Mouse (Mus musculus): ENCODE results near the gene Mmp8.

Gene Mmp8

GRCm38 (mm10) chr9:7558221-7559017 is at the start of gene Mmp8:
Gene Mmp8 (plus strand): TSS chr9:7558456.
- DNase-seq = no peak

GRCm38 (mm10) chr9:7509619-7510233 is 48.5 kb upstream of the Mmp8 start:
- DNase-seq = no peak

DNA sequence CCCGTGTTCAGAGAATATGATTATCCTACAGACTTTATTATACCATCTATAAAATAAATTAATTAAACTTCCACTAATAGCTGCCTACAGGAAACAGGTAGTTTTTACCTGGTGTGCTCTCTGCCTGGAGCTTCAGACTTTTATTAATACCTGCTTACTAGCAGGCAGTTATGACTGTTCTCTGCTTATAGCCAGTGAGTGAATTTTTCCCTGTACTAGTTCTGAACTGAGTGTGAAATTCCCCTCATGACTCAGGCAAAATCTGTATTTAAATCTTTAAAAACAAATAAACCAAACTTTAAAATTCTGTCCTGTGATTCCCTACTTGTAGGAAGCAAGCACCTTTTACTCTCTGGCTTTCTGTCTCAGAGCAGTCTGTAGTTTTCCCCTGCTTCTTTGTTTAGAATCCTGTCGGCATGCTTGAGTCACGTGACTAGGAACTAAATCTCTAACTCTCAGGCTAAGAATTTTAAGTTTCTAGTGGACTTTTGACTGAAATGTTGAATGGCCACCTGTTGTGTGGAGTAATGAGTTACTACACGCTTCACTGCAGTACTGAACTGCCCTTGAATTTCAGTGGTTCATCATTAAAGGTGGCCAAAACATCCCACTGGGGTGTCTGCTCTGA is 40.2 kb upstream of the Mmp8 start:
- DNase-seq = no peak

- DNase-seq = no peak
Observed at GRCm38 (mm10) chr9:7526255-7526940, 31.9 kb upstream of the Mmp8 start.

DNA sequence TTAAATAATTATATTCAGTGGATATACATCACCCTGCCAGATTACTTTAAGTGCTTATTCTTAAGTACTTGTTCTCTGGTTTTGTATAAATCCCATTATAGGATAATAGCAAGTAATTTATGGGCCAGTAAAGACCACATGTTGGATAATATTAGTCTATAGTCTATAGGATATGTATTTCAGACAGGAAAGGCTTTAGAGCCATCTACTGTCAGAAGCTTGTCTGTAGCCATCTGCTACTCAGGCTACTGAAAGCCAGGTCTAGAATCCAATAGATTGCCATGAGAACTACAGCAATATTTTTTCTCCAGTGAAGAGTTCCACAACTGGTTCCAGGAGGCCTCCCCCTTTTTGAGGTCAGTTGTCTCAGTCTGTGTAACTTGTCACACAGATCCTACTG is 15.5 kb upstream of the Mmp8 start:
- no peak for DNase-seq

GRCm38 (mm10) chr9:7544923-7545457 is 13.3 kb upstream of the Mmp8 start:
- no peak for DNase-seq

GRCm38 (mm10) chr9:7545471-7545870 is 12.8 kb upstream of the Mmp8 start:
- peak; percentile 27 to 43 for DNase-seq

- no peak for DNase-seq
Observed at GRCm38 (mm10) chr9:7545920-7546319, 12.3 kb upstream of the Mmp8 start.

GRCm38 (mm10) chr9:7551943-7552342 is 6.3 kb upstream of the Mmp8 start:
- DNase-seq = no peak

DNA sequence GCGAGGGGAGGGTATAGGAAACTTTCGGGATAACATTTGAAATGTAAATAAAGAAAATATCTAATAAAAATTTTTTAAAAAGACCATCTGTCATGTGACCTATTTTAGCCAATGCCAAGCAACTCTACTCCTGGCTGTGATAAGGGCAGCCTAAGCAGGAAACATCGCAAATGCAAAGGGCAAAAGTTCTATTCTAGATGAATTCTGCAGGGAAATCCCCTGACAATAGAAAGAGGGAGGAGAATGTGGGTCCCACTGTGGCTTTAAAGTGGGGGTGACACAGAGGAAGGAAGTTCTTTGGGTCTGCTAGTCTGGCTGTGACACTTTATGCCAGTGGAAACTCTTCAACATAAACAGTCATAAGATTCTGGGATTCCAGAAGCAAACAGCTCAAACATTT is 4.7 kb upstream of the Mmp8 start:
- DNase-seq = no peak

- DNase-seq = peak in 1 of 2 experiments; percentile 43
Observed at GRCm38 (mm10) chr9:7554382-7554781, 3.9 kb upstream of the Mmp8 start.

DNA sequence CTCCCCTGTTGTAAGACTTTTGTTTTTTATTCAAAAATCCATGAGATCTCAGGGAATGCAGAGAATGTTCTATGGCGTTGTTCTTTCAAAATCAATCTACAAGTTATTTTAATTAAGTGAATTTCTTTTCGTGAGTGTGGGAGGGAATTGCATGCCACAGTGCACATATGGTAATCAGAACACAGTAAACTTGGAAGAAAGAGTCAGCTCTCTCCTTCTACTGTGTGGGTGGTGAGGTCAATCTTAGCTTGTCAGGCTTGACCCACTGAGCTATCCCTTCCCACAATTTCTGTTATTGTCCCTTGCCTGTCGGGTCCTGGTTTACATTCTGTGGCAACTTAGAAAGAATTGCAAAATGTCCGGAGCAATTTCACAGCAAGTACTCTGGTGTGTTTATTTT is 1.8 kb downstream of the Mmp8 start:
- DNase-seq = no peak

DNA sequence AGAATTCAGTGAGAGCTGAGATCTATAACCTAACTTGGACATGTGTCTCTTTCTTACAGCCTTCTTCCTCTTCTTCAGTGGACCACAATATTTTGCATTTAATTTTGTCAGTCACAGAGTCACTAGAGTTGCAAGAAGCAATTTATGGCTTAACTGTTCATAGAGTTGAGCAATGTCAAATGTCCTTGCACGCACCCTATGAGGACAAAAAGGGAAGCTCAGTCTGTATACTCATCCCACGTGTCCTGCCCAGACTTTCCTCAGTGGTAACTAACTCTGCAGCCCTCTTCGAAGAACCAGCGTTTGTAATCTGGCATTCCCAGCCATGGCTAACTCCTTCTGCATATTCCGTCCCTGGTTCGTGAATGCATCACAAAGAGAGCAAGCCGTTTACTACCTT is 9.1 kb downstream of the Mmp8 start:
- no peak for DNase-seq

DNA sequence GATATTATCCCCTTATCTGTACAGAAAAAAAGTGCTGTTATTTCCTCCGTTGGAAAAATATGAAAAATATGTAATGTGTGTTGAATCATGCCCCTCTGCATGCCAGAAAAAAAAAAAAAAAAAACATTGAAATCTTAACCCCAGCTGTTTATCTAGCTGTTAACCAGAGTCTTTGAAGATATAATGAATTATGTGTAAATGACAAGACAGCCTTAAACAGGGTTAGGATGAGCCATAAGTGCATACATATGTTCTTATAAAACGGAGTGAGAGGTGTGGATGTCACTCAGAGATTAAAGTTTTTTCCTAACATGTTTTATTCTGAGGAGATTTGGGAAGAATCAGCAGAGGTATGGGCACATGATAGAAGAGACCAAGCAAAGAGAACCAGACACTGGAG is 9.7 kb downstream of the Mmp8 start:
- no peak for DNase-seq

GRCm38 (mm10) chr9:7570485-7570884 is 12.2 kb downstream of the Mmp8 start:
- DNase-seq = no peak

- DNase-seq = no peak
Observed at GRCm38 (mm10) chr9:7571162-7571561, 12.9 kb downstream of the Mmp8 start, which contains the start of gene Mmp27. Gene Mmp27 (plus strand): TSS chr9:7571396.

GRCm38 (mm10) chr9:7572188-7572587 is 13.9 kb downstream of the Mmp8 start:
- DNase-seq = no peak

DNA sequence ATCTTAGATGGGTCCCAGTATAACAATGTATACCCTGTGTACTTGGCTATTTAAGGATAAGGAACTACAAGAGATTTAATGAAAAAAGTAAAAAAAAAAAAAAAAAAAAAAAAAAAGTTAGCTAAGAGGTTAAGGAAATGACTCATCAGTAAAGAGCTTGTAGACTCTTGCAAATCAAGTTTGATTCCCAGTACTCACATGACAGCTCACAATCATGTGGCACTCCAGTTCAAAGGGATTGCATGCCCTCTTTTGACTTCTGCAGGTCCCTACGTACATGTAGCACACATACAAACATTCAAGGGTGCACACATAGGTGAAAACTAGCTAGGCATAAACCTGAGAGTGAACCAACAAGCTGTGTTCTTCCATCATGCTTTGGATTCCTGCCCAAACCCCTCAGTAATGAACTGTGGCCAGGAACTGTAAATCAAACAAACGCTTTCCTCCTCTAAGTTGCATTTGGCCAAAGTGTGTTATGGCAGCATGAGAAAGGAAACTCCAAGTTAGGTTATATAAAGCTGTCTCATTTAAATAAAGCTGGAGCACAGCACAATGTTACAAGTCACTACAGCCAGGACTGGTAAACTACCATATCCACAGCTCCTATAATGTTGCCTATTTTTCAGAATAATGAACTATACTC is 14.5 kb downstream of the Mmp8 start:
- no peak for DNase-seq

GRCm38 (mm10) chr9:7575526-7575925 is 17.3 kb downstream of the Mmp8 start:
- no peak for DNase-seq

- DNase-seq = no peak
Observed at GRCm38 (mm10) chr9:7577371-7577770, 19.1 kb downstream of the Mmp8 start.

- DNase-seq = no peak
Observed at GRCm38 (mm10) chr9:7590063-7590462, 31.8 kb downstream of the Mmp8 start.

- DNase-seq = no peak
Observed at GRCm38 (mm10) chr9:7593272-7593812, 35.1 kb downstream of the Mmp8 start.
